Mouse (Mus musculus): Measurements from ENCODE around the gene Pde4d.

The Pde4d gene

DNA sequence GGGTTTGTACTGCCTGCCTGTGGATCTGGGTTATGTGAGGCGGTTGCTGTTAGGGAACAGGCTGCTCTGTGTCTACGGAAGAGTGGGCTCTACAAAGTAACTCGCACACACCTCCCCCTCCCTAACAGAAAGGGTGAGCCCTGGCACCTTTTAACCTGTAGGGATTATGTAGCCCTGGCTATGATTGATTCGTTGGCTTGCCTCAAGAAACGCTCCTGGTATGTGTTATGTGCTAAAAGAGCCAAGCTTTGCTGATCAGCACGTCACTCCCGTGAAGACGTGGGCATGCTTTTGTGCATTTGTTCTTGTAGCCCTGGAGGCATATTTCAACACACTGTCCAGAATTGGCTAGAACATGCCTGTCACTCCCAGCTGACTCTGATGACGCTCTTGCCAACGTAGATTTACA lies 828.8 kb downstream of the Pde4d start:
- no peak for DNase-seq (ENCODE audit: low read depth in 1 of 2, low spot score in 2 of 2)

DNA sequence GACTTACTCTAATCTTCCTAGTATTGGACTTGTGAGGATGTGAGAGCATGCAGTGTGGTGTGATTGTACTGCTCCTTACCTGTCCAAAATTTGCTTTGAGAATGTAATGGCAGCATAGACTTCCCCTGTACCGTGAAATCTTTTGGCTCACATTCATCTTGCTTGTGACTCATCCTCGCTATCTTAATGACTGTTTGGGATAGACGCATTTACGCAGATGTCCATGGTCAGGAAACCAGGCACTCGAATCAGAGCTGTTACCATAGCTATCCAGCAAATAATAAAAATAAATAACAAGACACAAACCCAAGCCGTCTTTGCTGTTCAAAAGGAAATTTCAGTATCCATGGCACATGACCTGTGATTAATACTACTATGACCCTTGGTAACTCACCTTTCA lies 829.5 kb downstream of the Pde4d start:
- no peak for DNase-seq (ENCODE audit: low read depth in 1 of 2, low spot score in 2 of 2)

DNA sequence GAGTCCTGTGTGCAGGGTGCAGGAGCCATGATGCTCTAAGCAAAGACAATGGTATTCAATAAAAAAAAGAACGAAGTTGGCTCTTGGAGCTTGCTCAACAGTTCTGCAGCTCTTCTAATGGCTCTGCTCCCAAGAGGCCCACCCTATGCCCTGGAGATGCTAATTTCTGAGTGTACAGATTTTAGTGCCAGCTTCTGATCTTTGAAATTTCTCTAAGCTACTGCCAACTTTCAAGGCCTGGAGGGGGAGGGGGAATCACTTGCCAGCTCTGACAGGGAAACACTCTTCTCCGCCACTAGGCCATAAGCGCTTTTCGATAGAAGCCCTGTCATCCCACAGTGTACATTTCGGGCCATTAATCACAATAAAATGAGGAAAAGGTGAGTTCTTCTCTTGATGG lies 830.7 kb downstream of the Pde4d start:
- no peak for DNase-seq (ENCODE audit: low read depth in 1 of 2, low spot score in 2 of 2)

DNA sequence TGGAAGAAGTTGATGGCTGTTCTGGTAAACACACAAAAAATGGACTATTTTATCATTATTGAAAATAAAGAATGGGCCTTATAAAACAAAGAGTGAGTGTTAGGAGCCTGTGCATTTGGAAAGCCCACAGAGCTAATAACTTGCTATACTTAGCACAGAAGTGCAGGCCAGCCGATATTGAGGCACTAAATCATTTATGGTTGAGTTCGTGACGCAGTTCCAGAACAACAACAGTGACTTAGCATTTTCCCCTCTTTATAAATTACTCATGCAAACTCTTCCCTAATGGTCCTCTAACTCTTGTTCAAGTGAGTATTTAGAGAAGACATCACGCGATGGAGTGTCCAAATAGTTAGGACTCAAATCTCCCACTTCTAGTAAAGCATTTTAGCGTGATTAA lies 837.7 kb downstream of the Pde4d start:
- no peak for DNase-seq (ENCODE audit: low read depth in 1 of 2, low spot score in 2 of 2)

DNA sequence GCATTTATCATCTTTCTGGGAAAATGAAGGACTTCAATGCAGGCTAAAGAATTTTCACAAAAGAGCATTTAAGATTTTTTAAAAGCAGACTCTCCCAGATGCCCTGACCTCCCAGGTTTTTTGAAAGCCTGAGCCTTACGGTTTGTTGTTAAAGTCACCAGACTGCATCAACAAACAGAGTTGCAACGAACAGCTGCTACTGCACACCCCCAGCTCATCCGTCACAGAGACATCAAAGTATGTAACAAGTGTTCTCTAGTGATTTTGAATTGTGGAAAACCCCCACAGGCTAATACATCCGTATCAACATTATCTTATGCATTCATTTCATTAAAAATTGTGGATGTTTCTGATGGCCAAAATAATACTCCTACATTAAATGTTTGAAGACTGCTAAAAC lies 841.2 kb downstream of the Pde4d start:
- DNase-seq (ENCODE audit: low read depth in 1 of 2, low spot score in 2 of 2) = no peak

DNA sequence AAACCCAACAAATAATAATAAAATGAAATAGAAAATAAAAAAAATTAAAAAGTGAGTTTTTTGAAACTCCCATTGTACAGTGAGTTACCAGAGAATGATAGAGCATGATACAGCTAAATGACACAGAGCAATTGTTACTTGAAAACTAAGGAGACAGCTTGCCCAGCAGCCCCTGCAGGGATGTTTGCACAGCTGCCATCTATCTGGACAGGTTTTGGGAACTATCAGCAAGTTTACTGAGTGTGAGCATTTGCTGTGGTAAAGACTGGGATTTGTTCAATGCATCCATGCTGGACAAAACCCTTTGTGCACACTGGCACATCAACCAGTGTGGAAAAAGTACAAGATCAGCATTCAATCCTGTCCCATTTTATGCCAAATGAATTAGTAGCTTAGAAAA lies 843.3 kb downstream of the Pde4d start:
- DNase-seq (ENCODE audit: low read depth in 1 of 2, low spot score in 2 of 2) = no peak

DNA sequence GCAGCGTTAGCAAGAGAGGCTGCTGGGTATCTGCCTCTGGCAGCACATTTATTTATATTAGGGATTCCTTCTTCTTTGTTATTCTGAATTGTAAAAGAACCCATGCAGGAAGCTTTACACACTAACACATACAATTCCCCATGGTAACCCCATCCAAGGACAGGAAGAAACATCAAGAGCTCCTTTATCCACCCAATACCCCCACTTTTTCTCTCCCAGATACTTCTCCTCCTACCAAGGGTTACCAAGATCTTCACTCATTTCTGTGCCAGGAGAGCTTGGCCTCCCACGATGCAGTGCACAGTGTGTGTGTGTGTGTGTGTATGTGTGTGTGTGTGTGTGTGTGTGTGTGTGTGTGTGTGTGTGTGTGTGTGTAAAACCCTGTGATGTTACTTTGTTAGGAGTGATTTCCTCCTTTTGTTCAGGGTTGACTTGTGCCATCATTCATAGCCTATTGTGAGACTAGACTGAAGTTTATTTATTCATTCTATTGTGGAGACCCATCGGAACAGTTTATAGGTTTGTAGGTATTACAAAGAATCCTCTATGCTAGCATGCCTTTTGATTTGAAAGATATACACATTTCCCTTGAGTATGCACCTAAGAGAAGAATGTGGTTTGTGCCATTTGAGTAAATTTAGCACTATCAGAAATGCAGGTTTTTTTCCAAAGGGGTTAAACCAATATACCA lies 846.7 kb downstream of the Pde4d start:
- DNase-seq (ENCODE audit: low read depth in 1 of 2, low spot score in 2 of 2) = no peak

DNA sequence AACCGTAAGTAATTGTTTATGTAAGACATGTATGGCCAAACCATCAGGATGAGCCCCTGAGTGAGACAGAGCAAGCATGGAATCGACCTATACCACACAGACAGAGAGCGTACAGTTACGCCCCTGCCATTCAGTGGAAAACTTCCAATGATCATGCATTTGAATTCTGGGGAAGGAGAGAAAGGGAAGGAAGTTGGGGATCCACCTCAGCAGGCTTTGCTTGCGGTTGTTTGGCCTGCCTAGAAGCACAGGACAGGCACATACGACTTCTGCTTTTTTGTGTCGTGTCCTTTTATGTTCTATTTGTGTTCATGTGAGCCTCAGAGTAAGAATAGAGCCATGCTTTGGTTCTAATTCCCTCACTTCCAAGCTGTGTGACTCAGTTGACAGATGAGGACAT lies 849.1 kb downstream of the Pde4d start:
- peak; percentile 4 to 11 for DNase-seq (ENCODE audit: low read depth in 1 of 2, low spot score in 2 of 2)

DNA sequence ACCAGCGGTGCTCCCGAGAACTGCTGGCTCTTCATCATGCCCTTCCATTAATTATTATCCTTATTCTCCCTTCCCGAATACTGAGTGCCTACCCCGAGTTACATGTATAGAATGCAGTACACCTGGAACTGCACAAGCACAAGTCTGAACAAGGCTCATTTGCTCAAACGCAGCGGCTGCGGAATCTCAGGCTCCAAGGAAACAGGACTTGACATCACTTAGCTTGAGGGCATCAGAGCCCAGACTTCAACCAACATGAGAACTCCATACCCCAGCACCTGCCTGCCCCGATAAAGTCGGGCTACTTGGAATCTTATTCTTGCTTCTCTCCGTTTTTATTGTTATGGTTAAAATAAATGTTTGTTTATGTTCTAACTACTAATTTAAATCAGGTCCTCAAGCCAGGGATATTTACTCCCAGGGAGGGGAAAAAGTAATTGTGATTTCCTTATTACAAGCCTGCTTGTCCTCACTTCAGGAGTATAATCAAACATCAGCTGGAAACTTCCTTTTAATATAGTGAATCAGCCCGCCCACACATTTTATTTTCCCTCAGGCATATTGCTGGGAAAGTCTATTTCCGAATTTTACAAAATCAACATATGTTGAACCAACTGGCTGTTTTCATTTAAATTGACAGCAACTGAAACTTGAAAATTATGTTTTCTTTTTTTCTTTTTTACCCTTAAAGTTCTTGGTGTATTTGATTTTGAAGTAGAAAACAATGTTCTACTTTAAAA lies 849.9 kb downstream of the Pde4d start:
- DNase-seq (ENCODE audit: low read depth in 1 of 2, low spot score in 2 of 2) = no peak

DNA sequence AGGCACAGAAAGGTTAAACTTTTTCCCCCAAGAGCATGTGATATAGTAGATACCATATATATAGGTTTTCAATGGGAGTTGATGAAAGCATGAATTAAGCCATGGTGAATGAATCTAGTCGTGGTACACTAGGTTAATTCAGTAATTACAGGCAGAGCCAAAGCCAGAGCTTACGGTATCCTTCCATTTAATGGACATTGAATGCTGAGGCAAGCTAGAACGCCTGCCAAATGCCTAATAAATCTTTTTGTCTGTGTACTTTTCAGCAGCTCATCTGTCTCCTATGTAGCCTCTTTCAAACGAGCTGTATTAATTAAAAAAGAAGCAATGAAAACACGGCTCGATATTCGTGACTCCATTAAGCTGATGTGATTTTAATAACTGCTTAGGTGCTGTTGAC lies 862.8 kb downstream of the Pde4d start:
- no peak for DNase-seq (ENCODE audit: low read depth in 1 of 2, low spot score in 2 of 2)

DNA sequence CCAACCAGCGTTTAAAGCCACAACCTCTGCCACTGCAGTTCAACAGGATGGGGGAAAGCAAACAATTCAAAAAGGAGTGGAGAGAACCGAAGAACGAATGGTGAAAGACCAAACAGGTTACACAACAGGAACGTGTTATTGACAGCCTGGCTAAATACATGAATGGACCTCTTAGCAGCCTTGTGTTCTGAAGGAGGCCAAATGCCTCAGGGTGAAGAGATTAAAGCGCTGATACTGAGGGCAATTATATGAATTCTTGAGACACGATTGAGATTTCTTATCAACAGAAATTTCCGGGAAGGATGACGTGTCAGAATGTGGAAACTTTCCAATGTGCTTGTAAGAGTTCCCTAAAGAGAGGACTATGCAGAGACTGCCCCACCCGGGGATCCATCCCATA lies 865.9 kb downstream of the Pde4d start:
- DNase-seq (ENCODE audit: low read depth in 1 of 2, low spot score in 2 of 2) = no peak

DNA sequence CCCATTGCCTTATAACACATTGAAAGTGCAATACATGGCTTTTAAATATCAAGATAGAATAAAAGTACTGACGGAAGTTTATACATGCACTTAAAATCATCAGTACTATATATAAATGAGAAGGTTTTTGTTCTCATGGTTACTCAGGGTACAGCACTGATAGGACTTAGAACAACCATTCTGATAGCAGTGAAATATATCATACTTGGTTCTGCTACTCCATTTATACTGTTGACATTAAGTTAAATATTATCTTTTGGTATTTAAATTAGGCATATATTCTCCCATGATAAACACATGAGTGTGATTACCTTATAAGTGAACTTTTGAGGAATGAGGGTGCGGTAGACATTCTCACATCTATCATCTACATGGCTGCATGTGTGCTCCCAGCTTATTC lies 867.9 kb downstream of the Pde4d start:
- DNase-seq (ENCODE audit: low read depth in 1 of 2, low spot score in 2 of 2) = no peak

DNA sequence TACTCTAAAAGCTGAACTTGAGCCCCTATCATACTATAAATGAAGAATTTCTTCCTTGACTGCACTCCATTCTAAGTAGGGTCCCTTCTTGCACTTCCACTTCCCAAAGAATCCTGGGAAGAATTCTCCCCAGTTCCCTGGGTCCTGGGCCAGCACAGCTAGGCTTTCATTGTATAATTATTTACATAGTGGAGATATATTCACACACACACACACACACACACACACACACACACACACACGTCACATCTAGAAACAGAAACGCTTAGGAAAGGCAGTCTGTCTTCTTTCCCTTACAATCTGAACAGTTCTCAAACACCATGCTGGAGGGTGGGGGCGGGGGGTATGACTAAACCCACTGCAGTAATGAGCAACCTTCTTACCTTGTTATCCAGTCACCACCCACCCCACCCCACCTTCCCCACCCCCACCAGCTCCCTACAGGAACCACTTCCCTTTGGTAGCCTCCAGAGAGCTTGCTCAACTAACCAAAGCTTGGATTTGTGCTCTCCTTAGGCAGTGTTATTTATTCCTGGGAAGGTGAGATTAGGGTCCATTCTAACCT lies 868.8 kb downstream of the Pde4d start:
- no peak for DNase-seq (ENCODE audit: low read depth in 1 of 2, low spot score in 2 of 2)

DNA sequence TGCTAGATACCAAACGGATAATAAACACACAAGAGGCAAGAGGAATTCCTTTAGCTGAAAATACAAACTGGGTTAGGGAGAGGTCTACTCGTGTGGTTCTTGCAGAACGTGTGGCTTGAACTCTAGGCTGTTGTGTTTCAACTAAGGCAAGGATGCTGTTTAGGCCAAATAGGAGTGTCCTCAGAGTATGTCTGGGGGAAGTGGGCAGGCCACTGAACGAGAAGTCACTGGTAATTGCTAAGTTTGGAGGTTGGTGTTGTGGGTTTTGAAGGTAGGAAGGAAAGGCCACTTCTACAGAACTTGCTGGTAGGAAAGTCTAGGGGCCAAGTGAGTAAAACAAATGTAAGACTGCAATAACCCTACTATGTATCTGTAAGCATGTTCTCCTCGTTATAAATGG lies 876.3 kb downstream of the Pde4d start:
- DNase-seq (ENCODE audit: low read depth in 1 of 2, low spot score in 2 of 2) = no peak

DNA sequence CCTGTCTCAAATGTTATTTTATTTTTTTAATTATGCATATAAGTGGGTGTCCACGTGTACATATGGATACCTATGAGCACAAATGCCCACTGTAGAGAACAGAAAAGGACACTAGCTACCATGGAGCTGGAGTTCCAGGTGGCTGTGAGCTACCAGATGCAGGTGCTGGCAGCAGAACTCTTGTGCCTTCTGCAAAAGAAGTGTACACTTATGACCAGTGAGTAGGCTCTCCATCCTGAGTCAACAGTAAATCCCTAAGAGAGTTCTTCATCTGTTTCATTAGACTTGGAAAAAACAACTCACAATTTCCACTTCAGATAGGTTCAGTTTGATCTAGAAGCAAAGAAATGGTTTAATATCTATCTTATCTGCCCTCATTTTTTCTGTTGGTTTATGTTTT lies 881.8 kb downstream of the Pde4d start:
- DNase-seq (ENCODE audit: low read depth in 1 of 2, low spot score in 2 of 2) = no peak

DNA sequence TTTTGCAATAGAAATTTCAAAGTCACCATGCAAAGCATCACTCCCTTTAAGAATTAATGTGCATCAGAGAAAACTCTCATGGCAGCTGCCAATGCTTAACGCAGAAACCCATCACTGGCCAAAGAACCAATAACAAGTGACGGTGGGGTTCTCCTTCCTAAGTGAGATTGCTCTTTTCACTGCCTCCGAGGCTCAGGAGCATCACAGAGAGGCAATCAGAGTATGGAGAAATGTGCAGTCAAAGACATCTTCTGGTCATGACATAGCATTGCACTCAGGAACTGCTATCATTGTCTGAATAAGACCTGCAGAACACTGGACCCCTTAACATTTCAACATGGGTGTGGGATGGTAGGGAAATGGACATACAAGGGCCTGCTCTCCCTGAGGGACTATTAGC lies 892.2 kb downstream of the Pde4d start:
- no peak for DNase-seq (ENCODE audit: low read depth in 1 of 2, low spot score in 2 of 2)

DNA sequence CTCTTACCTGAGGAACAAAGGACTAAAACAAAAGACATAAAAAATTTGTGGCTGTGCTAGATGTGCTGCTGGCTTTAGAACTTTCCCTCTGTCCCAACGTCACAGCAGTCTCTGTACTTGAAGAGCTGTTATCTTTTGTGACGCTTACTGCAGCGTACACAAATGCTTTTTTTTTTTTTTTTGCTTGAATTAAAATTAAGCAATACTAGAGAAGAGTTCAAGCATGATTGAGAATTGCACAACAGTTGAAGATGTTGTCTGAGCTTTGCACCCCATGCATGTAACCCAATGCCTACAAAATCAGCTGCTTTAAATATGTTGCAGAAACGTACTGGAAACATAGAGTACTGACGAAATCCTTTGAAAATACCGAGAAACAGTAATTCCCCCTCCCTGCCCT lies 892.7 kb downstream of the Pde4d start:
- no peak for DNase-seq (ENCODE audit: low read depth in 1 of 2, low spot score in 2 of 2)

DNA sequence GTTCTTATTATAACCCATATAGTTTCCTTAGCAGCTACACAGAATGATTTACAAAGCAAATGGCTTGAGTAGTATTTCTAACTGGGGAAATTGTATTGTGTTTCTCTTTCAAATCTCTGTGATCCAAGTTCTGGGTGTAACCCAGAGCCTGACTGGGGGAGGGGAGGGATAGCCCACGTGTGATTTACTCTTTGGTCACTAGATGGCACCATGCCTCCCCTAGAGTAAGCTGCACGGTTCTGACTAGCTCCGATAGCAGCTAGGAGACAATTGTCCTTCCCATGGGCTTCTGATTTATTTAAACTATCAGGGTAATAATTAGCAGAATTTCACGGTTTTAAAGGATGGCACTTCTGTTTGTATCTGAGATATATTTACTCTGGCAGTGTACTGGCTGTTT lies 893.8 kb downstream of the Pde4d start:
- peak in 1 of 2 experiments; percentile 41 for DNase-seq (ENCODE audit: low read depth in 1 of 2, low spot score in 2 of 2)

DNA sequence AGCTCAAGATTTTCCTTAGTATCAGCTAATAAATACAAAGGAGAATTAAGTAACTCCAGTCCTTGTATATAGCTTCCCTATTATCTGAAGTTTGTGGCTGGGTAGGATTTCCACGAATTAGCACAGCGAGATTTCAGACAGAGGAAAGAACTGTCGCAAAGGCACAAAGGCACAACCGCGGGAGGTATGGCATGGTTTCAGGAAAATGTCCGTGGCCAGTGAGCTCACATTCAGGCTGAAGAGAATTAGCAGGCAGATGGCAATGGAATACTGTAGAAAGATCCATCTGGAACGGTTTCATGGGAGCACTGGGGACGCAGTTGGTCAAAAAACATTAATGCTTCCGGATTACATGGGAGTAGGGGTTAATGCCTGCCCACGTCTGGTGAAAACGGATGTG lies 898.0 kb downstream of the Pde4d start:
- DNase-seq (ENCODE audit: low read depth in 1 of 2, low spot score in 2 of 2) = no peak

DNA sequence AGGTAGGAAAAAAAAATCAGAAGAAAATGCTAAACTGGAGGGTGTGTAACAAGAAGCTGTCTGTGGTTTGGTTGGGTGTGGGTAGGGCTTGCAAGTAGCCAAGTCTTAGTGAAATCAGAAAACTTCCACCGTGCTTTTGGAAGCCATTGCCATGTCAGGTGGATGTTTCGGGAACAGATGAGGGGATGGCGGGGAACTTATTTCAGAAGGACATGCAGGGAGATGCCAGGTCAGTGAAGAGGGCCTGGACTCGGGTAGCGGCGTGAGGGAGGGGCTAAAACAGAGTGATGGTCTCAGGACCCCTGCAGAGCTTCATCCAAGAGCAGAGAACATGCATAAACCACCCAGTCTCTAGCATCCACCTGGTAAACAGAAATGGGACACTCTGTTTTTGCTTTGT lies 898.6 kb downstream of the Pde4d start:
- no peak for DNase-seq (ENCODE audit: low read depth in 1 of 2, low spot score in 2 of 2)

DNA sequence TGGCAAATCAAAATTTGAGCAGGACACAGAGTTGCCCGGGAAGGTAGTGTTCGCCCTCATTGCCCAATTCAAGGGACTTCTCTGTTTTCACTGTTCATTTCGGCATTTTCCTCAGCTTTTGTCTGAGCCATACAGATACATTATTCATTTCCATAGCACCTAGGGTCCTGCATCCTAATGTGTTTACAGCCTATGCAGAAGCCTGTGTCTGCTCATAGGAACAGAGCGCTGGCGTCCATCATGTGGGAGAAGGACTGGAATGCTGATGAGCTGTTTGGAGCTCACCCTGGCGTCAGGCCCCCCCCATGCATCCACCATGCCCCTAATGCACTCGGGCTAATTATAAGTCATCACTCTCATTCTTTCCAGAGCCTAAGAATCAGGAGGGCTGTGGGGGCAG lies 900.4 kb downstream of the Pde4d start:
- DNase-seq (ENCODE audit: low read depth in 1 of 2, low spot score in 2 of 2) = no peak

DNA sequence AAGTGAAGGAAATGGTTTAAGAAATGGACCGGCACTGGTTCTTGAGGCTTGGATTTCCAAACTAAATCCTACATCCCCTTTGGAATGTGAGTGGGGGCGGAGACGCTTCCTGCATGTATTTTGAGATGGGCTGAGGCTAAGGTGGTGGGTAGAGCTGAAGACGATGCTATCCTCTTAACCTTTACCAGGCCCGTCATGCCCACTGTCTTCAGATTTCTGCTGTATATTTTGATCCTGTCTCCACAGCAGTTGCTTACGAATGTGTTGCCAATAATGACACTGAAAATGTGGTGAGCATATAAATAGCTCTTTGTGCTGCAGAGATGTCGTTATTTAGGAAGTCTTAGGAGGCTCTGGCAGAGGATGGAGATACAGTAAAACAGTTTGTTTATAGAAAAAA lies 904.3 kb downstream of the Pde4d start:
- DNase-seq (ENCODE audit: low read depth in 1 of 2, low spot score in 2 of 2) = no peak

DNA sequence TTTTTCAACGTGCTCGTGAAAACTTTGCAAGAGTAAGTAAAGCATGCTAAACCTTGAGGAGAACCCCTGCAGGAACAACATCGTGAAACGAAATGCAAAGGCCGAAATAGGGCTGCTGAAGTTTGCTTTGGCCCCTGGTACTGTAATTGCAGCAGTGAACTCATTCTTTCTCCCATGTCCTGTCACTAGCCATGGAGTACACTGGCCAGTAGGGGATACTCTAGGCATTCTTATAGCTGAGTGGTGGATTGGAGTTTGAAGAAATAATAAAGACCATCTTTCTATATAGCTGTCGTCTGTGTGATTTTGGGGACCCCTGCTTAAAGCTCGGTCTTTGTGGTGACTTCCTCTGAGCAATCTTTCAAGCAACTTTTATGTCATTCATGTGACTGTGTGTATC lies 906.5 kb downstream of the Pde4d start:
- no peak for DNase-seq (ENCODE audit: low read depth in 1 of 2, low spot score in 2 of 2)

Data from monocyte, adult 2 months (primary cell).